Mouse (Mus musculus): ENCODE measurements around the gene Ccl8. TPM values are rescaled to one million over a fixed set of nuclear protein-coding genes. Genes with fewer than 3 reads are reported as not detected.

The Ccl8 gene
- total RNA-seq, 2 experiments from 2014 or later, result not detected

Other genes with a start within 250 kb of the Ccl8 start
- not detected in 2 replicates for gene Asic2, start 146.7 kb upstream of the Ccl8 start, total RNA-seq (2015)
- not detected in 2 replicates for gene Asic2, start 146.7 kb upstream of the Ccl8 start, total RNA-seq (2017)
- gene Ccl2, start 79.6 kb upstream of the Ccl8 start, total RNA-seq (2015), result 1.6 and 7.4 TPM in 2 replicates
- gene Ccl2, start 79.6 kb upstream of the Ccl8 start, total RNA-seq (2017), result 1.1 and 2.5 TPM in 2 replicates
- not detected in 2 replicates for gene Gm17268, start 76.6 kb upstream of the Ccl8 start, total RNA-seq (2015)
- gene Gm17268, start 76.6 kb upstream of the Ccl8 start, total RNA-seq (2017), result not detected in 2 replicates
- not detected in 2 replicates for gene Ccl7, start 69.5 kb upstream of the Ccl8 start, total RNA-seq (2015)
- gene Ccl7, start 69.5 kb upstream of the Ccl8 start, total RNA-seq (2017), result not detected in 2 replicates
- not detected in 2 replicates for gene Ccl11, start 57.4 kb upstream of the Ccl8 start, total RNA-seq (2015)
- not detected in 2 replicates for gene Ccl11, start 57.4 kb upstream of the Ccl8 start, total RNA-seq (2017)
- not detected in 2 replicates for gene Ccl12, start 13.3 kb upstream of the Ccl8 start, total RNA-seq (2015)
- not detected in 2 replicates for gene Ccl12, start 13.3 kb upstream of the Ccl8 start, total RNA-seq (2017)
- gene Ccl1, start 190.5 kb downstream of the Ccl8 start, total RNA-seq (2015), result not detected in 2 replicates
- gene Ccl1, start 190.5 kb downstream of the Ccl8 start, total RNA-seq (2017), result not detected in 2 replicates